Mouse (Mus musculus): ENCODE data around the gene Slc35d2. TPM values are rescaled to one million over a fixed set of nuclear protein-coding genes. Genes with fewer than 3 reads are reported as not detected.

Slc35d2 gene
- total RNA-seq (2022) = 1 to 10 TPM in 3 of 4 experiments, under 1 TPM in 1; 0.52 to 2.0 (median 1.2) TPM

DNA sequence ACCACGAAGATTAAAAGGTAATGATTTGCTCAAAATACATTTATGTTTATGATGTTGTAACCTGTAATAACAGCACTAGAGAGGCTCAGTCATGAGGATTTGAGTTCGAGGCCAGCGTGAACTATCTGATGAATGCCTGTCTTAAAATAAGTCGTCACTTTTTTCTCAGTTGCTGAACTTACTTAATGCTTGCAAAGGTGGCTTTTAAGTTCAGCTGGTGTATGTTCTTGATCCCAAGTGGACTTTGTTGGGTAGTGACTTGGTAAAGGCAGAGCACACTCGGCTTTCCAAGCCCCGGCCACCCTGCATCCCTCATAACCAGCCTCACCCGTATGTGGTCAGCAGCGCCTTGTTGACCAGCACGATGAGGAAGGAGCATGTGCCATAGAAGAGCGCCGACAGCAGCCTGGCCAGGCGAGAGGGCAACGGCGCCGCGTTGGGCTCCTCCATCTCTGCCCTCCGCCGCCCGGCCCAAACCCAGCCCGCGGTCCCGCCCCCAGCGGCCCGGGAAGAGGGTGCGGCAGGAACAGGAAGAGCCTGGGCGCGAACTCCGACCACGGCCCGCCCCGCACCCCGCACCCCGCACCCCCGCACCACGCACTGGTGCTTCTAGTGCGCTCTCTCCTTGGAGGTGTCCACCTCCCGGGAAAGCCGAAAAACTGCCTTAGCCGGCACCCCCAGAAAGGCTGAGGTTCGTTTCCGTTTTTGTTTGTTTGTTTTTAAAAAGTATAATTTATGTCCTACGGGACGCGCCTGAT, at the start of gene Slc35d2:
Gene Slc35d2, minus strand, starts transcription at position 511 of the 758 bp plus-strand sequence.
- no peak for DNase-seq (ENCODE audit: low spot score in 2 of 2)

DNA sequence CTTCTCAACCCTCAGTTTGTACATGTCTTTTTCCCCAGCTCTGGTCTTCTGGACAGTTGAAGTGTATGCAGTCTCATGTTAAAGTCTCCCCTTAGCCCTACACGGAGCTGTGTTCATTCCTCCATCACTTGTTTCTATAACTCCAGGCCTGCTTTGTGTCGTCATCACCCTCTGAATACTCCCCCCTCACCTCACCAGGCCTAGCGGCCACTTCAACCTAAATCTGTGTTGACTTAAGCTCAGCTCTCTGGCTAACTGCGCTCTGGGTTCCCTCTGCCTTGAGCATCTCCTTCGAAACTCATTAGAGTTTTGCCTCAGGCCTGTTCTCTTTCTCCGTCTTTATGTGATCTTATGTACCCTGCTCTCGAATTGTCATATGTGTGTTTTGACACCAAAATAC, 48.8 kb upstream of the Slc35d2 start:
- DNase-seq (ENCODE audit: low spot score in 2 of 2) = no peak

DNA sequence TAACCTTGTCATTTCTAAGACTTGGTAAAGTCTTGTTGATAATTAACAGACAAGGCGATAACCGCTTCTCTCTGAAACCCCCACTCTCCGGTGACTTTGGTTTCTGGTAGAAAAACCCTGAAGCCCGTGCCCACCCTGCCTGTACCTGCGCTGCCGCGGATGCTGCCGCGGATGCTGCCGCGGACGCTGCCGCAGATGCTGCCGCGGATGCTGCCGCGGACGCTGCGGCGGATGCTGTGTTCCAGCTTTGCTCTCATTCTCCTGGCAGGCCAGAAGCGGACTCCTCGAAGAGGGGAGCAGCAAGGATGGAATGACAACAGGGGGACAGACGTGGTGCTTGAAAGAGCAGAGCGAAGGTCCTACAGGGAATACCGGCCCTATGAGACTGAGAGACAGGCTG, 40.6 kb upstream of the Slc35d2 start:
- DNase-seq (ENCODE audit: low spot score in 2 of 2) = no peak

DNA sequence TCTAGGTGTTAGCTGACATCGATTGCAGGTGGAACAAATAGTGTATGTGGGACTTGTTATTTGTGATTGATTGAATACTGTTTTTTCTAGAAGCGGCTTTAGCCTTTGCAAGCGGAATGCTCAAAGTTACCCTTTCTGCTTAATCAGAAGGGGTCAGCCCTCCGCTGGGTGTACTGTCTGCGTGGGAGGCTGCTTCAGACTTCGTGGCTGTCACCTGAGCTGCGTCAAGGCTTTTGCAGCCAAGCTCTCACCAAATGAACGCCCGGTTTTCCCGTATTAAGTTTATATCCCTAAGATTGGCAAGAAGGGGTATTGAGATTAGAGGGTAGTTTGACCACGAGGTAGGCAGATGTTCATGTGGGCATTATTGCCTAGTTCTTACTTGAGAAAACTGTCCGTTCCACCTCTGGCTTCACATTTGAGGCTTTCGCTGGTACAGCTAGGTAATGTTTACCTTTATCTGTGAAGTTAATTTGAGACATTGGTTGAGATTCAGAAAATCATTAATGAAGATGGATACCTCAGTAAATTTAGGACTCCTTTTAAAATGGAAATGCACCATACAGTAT, 34.1 kb upstream of the Slc35d2 start:
- no peak for DNase-seq (ENCODE audit: low spot score in 2 of 2)

DNA sequence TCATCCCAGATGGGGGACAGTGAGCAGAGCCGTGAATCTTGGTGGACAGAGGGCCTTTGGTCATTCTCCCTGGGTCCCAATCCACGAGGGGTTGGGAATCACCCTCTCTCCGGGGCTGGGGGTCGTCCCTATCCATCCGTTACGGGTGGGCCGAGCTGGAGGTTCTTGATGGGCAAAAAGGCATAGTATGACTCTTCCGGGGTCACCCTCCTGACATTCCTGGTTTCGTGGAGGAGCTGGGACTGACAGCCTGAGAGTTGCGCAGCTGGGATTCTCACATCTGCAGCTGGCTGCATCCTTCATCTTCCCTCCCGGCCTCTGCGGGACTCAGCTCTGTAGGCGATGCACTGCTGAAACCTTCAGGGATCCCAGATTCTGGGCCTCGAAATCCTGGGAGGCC, 33.5 kb upstream of the Slc35d2 start:
- peak in 1 of 2 experiments; percentile 20 for DNase-seq (ENCODE audit: low spot score in 2 of 2)

DNA sequence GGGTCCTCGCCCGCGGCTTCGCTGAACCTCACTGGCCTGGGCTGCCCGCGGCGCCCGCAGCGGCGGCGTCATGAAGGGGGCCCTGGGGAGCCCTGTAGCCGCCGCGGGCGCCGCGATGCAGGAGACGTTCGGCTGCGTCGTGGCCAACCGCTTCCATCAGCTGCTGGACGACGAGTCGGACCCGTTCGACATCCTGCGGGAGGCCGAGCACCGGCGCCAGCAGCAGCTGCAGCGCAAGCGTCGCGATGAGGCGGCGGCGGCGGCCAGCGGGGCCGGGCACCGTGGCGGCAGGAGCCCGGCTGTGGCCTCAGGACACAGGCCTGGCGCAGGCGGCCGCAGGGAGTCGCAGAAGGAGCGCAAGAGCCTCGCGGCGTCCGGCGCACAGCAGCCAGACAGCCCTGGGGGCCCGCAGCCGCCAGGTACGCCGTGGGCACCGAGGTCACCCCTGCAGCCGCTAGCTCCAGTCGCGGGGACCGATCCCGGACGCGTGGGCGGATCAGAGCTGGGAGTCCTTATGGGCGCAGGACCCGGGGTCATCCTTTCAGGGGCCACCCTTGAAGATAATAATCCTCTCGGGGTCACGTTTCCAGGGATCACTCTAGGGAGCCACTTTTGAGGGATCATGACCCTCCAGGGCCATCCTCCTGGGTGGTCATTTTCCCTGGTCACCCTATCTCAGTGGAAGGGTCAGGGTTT, 32.9 kb upstream of the Slc35d2 start:
- peak in 1 of 2 experiments; percentile 19 for DNase-seq (ENCODE audit: low spot score in 2 of 2)

DNA sequence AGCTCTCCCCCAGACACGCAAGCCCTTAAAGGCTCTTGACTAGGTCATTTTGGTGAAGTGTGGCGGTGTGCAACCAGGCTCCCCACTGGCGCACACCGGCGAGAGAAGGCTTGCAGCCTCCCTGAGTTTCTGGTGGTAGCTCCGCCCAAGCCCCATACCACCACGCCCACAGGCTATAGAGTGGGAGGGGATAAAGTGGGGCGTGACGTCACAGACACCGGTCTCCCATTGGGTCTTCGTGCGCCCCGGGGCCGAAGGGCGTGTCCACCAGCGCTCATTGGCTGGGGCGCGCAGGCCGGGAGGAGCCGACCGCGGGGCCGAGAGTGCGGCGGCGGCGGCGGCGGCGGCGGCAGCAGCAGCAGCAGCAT, 32.4 kb upstream of the Slc35d2 start, which contains the start of gene Habp4:
Gene Habp4, plus strand, starts transcription at position 277 of the 368 bp plus-strand sequence.
- DNase-seq (ENCODE audit: low spot score in 2 of 2) = peak; percentile 98

DNA sequence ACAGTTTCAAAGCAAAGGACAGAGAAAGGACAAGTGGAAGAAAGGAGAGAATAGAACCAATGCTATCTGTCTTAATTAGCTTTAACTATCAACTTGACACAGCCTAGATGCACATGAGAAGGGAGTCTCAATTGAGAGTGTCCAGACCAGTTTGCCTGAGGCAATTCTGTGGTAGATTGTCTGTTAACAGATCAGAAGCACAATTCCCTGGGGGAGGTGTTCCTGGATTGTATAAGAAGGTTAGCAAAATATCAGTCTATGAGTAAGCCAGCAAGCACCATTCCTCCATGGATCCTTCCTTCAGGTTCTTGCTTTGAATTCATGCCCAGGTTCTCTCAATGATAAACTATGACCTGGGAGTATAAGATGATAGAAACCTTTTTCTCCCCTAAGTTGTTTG, 27.8 kb upstream of the Slc35d2 start:
- no peak for DNase-seq (ENCODE audit: low spot score in 2 of 2)

DNA sequence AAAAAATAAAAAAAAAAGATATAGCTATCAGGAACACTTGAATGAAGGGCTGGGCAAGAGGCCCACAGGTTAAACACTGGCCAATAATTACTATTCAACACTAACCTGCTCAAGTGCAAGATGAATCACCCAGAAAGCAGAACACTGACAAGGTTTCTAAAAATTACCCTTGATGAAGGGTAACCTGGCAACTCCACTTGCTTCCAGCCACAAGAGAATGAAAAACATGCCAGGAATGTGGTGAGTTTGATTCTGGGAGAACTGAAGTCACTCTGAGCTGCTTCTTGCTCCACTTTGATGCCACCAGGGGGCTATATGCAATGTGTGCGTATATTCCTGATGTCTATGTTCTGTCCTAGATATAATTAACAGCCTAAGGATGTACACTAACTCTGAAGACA, 26.0 kb upstream of the Slc35d2 start:
- DNase-seq (ENCODE audit: low spot score in 2 of 2) = no peak

DNA sequence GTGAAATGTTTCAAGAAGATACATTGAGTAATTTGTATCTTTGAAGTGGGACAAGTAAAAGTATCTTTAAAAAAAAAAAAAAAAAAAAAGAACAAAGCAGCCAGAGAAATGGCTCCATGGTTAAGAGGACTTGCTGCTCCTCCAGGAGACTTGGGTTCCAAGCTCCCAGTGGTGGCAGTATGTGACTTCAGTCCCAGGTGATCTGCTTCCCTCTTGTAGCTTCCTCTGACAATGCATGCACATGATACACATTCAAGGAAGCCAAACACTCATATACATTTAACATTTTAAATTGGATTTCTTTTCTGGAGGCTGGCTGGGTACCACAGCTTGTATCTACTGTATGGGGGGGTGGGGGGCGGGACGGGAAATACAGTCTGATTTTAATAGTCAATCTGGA, 25.5 kb upstream of the Slc35d2 start:
- DNase-seq (ENCODE audit: low spot score in 2 of 2) = no peak

DNA sequence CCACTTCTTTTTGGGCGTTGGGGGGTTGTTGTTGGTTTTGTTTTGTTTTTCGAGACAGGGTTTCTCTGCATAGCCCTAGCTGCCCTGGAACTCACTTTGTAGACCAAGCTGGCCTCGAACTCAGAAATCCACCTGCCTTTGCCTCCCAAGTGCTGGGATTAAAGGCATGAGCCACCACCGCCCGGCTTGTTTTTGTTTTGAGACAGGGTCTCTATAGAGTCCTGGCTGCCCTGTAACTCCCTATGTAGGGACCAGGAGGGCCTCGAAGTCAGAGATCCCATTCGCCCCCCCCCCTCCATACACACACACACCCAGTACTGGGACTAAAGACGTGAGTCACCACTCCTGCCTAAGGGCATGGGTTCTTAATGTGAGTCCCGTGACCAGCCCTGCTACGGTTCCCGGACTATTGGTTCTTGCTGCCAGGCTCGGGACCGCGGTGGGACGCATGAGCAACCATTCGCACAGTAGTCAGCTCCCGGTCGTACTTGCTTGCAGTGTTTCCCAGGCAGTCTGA, 24.6 kb upstream of the Slc35d2 start:
- DNase-seq (ENCODE audit: low spot score in 2 of 2) = no peak

DNA sequence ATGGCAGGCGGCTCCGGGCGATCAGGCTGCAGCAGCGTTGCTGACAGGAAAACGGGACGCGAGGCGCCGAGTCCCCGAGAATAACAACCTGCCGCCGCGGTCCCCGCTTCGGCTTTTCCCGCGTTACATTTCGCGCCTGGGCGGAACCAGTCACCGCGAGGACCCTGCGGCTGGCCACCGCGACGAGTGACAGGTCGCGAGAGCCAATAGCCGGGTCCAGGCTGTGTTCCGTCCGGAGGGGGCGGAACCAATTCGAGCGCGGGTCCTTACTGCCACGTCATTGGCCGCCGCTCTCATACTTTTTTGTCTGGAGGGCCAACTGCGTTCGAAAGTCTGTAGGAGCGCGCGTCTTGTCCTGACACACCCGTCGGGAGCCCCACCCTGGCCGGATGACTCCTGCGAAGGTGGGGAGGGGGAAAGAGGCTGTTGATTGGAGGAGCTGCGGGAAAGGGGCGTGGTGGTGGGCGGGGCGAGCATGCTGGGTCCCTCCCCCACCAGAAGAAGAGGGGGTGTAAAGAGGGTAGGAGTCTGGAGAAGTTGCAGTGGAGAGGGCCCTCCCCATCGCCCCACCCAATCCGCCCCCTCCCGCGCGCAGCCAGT, 24.0 kb upstream of the Slc35d2 start, which contains the start of gene Zfp367:
Gene Zfp367, minus strand, starts transcription at position 120 of the 600 bp plus-strand sequence.
- DNase-seq (ENCODE audit: low spot score in 2 of 2) = peak; percentile 94 to 97

DNA sequence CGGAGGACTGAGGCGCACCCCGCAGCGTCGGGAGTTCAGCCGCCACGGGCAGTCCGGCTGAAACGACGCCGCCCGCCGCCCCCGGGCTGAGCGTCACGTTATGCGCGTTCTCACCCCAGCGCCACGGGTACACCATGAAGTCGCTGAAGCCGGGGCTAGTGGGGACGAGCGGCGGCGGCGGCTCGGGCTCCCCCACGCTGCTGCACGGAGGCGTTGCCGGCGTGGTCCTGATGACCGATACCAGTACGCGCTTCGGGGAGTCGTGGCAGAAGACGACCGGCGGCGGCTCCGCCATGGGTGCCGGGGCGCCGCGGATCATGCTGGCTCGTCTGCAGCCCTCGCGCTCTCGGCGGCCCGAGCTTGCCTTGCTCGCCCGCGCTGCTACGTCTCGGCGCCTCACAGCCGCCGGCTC, 23.5 kb upstream of the Slc35d2 start:
- peak in 1 of 2 experiments; percentile 14 for DNase-seq (ENCODE audit: low spot score in 2 of 2)

DNA sequence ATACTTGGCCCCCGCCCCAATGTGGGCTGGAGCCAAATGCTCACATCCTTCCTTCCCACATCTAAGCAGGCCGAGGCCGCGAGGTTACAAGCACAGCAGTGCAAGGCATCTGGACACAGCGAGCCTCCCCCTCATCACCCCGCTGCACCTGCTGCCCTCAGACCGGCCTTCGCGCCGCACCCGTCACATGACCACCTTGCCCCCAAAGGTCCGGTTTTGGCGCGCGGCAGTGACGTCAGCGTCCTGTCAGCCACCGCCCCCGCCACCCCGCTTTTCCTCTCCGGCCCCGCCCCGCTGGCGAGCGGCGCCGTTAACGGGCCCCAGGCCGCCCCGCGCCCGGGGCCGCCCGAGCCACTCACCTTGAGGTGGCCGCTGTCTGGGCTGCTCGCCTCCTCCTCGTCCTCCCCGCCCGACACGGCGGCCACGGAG, 23.1 kb upstream of the Slc35d2 start:
- DNase-seq (ENCODE audit: low spot score in 2 of 2) = peak; percentile 59 to 60

DNA sequence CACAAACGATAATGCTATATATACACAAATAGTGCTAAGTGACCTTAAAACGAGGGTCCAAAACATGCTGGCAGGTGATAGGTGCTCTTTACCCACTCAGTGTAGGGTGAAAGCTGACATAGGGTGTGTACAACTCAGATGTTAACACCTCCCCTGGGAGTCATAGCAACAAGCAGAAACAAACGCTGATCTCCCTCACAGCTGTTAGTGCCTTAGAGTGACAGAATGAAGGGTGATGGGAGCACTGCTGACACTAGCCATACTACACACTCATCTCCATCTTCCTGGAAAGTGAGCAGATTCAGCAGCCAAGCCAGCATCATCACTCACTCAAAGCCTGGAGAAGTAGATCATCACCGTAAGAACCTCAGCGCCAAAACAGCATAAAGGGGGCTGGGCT, 21.0 kb upstream of the Slc35d2 start:
- DNase-seq (ENCODE audit: low spot score in 2 of 2) = no peak

DNA sequence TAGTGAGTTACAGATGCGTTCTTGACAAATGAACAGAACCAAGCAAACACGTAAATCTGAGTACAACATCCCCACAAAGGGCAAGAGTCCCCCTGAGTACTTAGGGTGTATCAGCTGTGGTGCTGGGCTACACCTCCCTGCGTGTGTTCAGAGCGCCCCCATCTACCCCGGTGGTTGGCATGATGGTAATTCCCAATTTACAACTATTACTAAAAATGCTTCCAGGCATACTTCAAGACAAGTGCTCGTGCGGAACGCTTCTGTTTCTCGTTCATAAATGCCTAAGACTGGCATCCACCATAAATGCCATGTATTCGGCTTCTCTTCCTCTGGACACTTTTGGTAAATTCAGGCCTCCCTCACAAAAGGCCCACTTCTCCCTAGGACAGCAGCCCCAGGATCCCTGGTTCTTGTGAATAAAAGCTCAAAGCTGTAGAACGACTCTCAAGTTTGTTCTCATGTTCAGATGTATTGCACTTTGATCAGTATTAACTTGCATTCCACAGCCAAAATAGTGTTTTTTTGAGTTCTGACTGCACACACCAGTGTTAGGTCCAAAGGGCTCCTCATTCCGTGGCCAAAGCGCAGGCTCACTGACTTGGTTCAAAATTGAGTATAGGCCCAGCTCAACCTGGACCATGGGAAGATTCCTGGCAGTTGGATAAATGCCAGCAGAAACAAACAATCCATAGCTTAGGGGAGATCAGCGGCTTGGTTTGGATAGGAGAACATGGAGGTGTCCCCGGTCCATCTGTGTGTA, 628 bp upstream of the Slc35d2 start:
- peak in 1 of 2 experiments; percentile 13 for DNase-seq (ENCODE audit: low spot score in 2 of 2)

DNA sequence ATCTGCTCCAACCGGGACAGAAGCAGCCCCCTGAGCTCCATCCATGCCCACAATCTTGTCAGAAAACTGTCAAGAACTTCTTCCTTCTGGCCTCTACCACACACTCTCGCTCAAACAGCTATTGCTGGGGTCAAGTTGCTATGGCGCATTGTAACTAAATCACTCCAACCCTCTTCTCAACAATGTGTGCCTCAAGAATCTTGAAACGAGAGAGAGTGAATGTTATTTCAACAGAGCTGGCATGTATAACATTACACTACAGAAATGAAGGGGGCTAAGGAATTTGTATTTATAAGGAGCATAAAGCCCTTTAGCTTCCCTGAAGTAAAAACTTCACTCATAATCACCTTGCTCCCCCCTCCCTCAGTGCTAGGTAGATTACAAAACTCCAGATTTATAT, 2.9 kb downstream of the Slc35d2 start:
- no peak for DNase-seq (ENCODE audit: low spot score in 2 of 2)

DNA sequence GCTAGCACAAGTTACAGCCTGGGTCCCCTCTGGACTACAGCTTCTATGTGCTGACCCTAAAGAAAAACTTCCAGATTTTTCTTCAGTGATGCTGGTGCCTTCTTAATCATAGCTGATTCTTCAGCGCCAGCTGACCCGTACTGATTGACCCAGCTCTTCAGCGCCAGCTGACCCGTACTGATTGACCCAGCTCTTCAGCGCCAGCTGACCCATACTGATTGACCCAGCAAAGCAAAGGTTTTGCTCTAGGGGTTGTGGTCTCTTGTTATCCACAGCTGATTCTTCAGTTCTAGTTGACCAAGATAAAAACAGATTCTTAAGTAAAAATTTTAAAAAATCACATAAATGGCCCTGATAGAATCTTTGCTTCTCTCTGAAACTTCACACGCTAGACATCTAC, 4.3 kb downstream of the Slc35d2 start:
- no peak for DNase-seq (ENCODE audit: low spot score in 2 of 2)

DNA sequence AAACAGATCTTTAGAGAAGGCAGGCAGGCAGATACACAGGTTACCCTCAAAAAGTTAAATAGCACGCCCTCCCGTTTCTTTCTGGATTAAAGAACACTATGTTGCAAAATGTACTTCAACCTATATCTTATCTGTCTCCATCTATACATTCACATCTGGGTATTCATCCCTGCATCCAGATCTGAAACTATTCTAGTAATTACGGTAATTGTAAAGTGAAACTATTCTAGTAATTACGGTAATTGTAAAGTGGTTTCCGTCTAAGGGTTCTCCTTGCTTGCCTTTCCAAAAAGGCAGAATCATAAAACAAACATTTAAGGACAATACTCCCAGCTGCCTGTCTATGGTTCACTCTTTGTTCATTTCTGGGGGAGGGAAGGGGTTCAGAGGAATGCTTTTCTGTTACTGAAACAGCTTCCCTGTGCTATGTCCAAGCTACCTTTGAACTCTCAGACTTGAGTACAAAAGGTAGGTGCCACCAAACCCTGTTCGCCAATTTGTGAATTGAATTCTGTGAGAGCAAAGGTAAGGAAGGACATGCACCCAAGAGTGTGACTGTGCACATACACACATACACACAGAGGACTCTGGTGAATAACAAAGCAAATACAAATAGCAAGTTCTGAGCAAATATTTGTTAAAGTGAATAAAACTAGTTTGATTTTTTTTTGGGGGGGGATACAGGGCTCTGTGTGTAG, 5.5 kb downstream of the Slc35d2 start:
- no peak for DNase-seq (ENCODE audit: low spot score in 2 of 2)

DNA sequence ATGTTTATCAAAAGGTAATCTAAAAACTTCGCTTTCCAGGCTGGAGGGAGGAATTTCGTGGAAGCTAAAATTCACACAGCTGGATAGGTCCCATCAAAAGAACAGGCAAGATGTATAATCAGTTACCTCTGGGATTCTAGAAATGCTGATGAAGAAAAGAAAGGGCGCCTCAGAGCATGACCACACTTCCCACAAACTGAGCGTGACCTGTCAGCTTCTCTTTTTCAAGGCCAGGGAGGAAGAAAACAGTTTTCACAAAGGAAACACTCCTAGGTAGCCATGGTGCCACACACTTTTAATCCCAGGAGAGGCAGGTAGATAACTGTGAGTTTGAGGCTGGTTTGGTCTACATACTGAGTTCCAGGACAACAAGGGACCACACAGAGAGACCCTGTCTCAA, 8.4 kb downstream of the Slc35d2 start:
- no peak for DNase-seq (ENCODE audit: low spot score in 2 of 2)

Data from layer of hippocampus, adult 8-10 months (tissue).